Mouse (Mus musculus) lung, embryonic 14.5 days (tissue): ENCODE results near the gene Tmem120b. TPM values are rescaled to one million over a fixed set of nuclear protein-coding genes. Genes with fewer than 3 reads are reported as not detected.

Source experiments
- ATAC-seq: fragments of 200-750 bp; cut with Nextera tagmentation; 2 replicates; pipeline ENCODE4 v1.8.0; 2017; ENCODE audit warnings: mild to moderate bottlenecking, moderate TSS enrichment, moderate library complexity; ENCODE audit not compliant: insufficient read depth
- DNase-seq: peaks from one replicate; pipeline ENCODE4 v3.0.0-alpha.2; 2015
- H3K27ac ChIP-seq: fragments of 300-500 bp; sonication (generic); 2 replicates; pipeline ENCODE4 v1.5.1; 2014; ENCODE audit warnings: low read depth, mild to moderate bottlenecking, moderate library complexity
- H3K27me3 ChIP-seq: fragments of 300-500 bp; sonication (generic); 2 replicates; pipeline ENCODE4 v1.6.1; 2014; ENCODE audit warnings: low read length, control low read depth; ENCODE audit not compliant: insufficient read depth
- H3K36me3 ChIP-seq: fragments of 300-500 bp; sonication (generic); 2 replicates; pipeline ENCODE4 v1.6.1; 2014; ENCODE audit warnings: control low read depth; ENCODE audit not compliant: insufficient read depth
- H3K4me1 ChIP-seq: fragments of 300-500 bp; sonication (generic); 2 replicates; pipeline ENCODE4 v1.6.1; 2014; ENCODE audit warnings: antibody characterized with exemption, control low read depth; ENCODE audit not compliant: insufficient read depth
- H3K4me2 ChIP-seq: fragments of 300-500 bp; sonication (generic); 2 replicates; pipeline ENCODE4 v1.6.1; 2014; ENCODE audit warnings: mild to moderate bottlenecking
- H3K4me3 ChIP-seq: fragments of 300-500 bp; sonication (generic); 2 replicates; pipeline ENCODE4 v1.5.1; 2014; ENCODE audit warnings: low read depth, low read length
- H3K9ac ChIP-seq: fragments of 300-500 bp; sonication (generic); 2 replicates; pipeline ENCODE4 v1.6.1; 2014
- H3K9me3 ChIP-seq: fragments of 300-500 bp; sonication (generic); 2 replicates; pipeline ENCODE4 v1.6.1; 2016; ENCODE audit warnings: low read depth, low read length, control low read depth
- CTCF ChIP-seq: IDR thresholded peaks from 2 replicates; pipeline ENCODE4 v1.5.1; 2016; ENCODE audit warnings: antibody characterized with exemption, low read depth
- WGBS: fragments of 180-500 bp; shearing (Covaris S2); extraction: QIAGEN DNeasy Blood & Tissue Kit; methylation state at CpG from one replicate; pipeline ENCODE4 v1.1.7; 2014; 5-methylcytosine and 5-hydroxymethylcytosine counted together
- polyA plus RNA-seq: library from polyadenylated mRNA; unstranded; fragments of >200 nt; fragmentation: Nextera tagmentation; extraction: Ambion mirVana; gene quantifications from 2 replicates; pipeline ENCODE4 v1.2.1, GENCODE M21; 2014

Gene Tmem120b
- polyA plus RNA-seq, 1 experiment from 2014 or later: 10.0 TPM

GRCm38 (mm10) chr5:123109452-123110203, 41.4 kb downstream of the Tmem120b start:
- no peak overlapping the region for H3K27ac ChIP-seq

GRCm38 (mm10) chr5:123110296-123110721, 42.1 kb downstream of the Tmem120b start:
- no peak overlapping the region for H3K9ac ChIP-seq

More at GRCm38 (mm10) chr5:123109452-123110203, 41.4 kb downstream of the Tmem120b start:
- no peaks in the 10 kb centered on the region for H3K9me3 ChIP-seq
- no peak overlapping the region for H3K4me3 ChIP-seq
- no peak for TF ChIP-seq CTCF
- H3K4me1 ChIP-seq: 0 out of 2 replicates have a peak, but pooled peaks cover 3% of the 10 kb centered on the region
- no peak overlapping the region for H3K9ac ChIP-seq
- no peaks in the 10 kb centered on the region for H3K27me3 ChIP-seq
- H3K36me3 ChIP-seq: no peaks in the 10 kb centered on the region; the same call in 1 of the 2 replicates
- WGBS: 31% methylated on average over 13 of the region's 13 CpGs
- DNase-seq (peak; percentile 68), ATAC-seq (peak; percentile 78)
- peak overlapping the region; percentile 18 for H3K4me2 ChIP-seq

GRCm38 (mm10) chr5:123114109-123114508, 45.9 kb downstream of the Tmem120b start:
- Histone ChIP-seq H3K9ac (no peak overlapping the region), H3K27ac (no peak overlapping the region), H3K9me3 (no peaks in the 10 kb centered on the region), H3K4me3 (no peak overlapping the region), H3K4me1 (0 out of 2 replicates have a peak, but pooled peaks cover 3% of the 10 kb centered on the region), H3K36me3 (no peaks in the 10 kb centered on the region; the same call in 1 of the 2 replicates), H3K27me3 (no peaks in the 10 kb centered on the region), H3K4me2 (no peak overlapping the region)
- ATAC-seq (no peak), DNase-seq (peak; percentile 26)
- TF ChIP-seq CTCF: no peak
- 40% methylated on average over 11 of the region's 11 CpGs for WGBS

More at GRCm38 (mm10) chr5:123110296-123110721, 42.1 kb downstream of the Tmem120b start:
- Histone ChIP-seq H3K9me3 (no peaks in the 10 kb centered on the region), H3K27me3 (no peaks in the 10 kb centered on the region), H3K4me3 (no peak overlapping the region), H3K27ac (no peak overlapping the region), H3K4me2 (no peak overlapping the region), H3K36me3 (no peaks in the 10 kb centered on the region; the same call in 1 of the 2 replicates), H3K4me1 (0 out of 2 replicates have a peak, but pooled peaks cover 3% of the 10 kb centered on the region)
- 72% methylated on average over 13 of the region's 13 CpGs for WGBS
- DNase-seq (peak; percentile 59), ATAC-seq (no peak)
- no peak for TF ChIP-seq CTCF

DNA sequence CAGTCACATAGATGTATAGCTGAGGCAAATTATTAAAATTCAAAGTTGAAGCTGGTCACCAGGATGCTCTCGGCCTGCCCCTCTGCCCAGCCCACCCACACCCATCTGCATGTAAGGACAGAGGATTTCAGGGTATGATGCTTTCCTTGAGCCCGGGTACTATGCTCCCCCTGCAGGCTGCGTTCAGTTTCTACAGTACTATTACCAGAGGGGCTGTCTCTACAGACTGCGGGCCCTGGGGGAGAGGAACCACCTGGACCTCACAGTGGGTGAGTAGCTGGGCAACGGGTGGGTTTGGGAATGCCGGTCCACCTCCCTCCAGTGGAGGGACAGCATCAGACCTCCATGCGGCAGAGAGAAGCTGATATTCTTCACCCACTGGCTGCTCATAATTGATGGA, 46.7 kb downstream of the Tmem120b start:
- Histone ChIP-seq H3K4me3 (no peak overlapping the region), H3K4me1 (0 out of 2 replicates have a peak, but pooled peaks cover 3% of the 10 kb centered on the region), H3K27ac (no peak overlapping the region), H3K36me3 (no peaks in the 10 kb centered on the region; the same call in 1 of the 2 replicates), H3K4me2 (no peak overlapping the region), H3K27me3 (no peaks in the 10 kb centered on the region), H3K9ac (no peak overlapping the region), H3K9me3 (no peaks in the 10 kb centered on the region)
- ATAC-seq (peak; percentile 28; the same call in 1 of the 2 replicates), DNase-seq (peak; percentile 66)
- peak; percentile 68 for TF ChIP-seq CTCF
- whole genome bisulfite sequencing: 36% methylated on average over 7 of the region's 7 CpGs

DNA sequence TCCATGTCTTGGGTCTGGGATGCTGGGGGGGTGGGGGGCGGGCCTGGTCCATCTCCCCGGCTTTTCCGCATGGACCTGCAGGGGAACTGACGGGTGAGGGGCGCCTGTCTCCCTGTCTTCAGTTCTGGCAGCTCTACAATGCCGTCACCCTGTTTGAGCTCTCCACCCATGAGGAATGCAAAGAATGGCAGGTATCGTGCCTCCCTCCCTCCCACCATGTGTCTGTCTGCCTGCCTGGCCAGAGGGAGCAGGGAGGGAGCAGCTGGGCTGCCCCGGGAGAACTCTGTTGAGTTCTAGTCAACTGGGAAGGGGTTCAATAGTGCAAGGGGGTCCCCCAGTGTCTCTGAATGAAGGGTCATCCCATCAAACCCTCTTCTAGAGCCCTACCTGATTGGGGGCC, 47.9 kb downstream of the Tmem120b start:
- TF ChIP-seq CTCF: no peak
- H3K9ac ChIP-seq: no peak overlapping the region
- no peak overlapping the region for H3K27ac ChIP-seq
- DNase-seq (peak; percentile 45), ATAC-seq (peak; percentile 36; the same call in 1 of the 2 replicates)
- 55% methylated on average over 8 of the region's 8 CpGs for WGBS
- 0 out of 2 replicates have a peak overlapping the region, but pooled peaks have one; percentile 20 for H3K4me2 ChIP-seq
- H3K27me3 ChIP-seq: no peaks in the 10 kb centered on the region
- no peak overlapping the region for H3K4me3 ChIP-seq
- H3K36me3 ChIP-seq: no peaks in the 10 kb centered on the region; the same call in 1 of the 2 replicates
- no peaks in the 10 kb centered on the region for H3K4me1 ChIP-seq
- no peaks in the 10 kb centered on the region for H3K9me3 ChIP-seq

- Histone ChIP-seq H3K4me3 (no peak overlapping the region), H3K4me1 (no peaks in the 10 kb centered on the region), H3K4me2 (no peak overlapping the region), H3K36me3 (no peaks in the 10 kb centered on the region), H3K9me3 (no peaks in the 10 kb centered on the region), H3K9ac (no peak overlapping the region), H3K27me3 (no peaks in the 10 kb centered on the region), H3K27ac (no peak overlapping the region)
- 12% methylated on average over 10 of the region's 10 CpGs for WGBS
- peak; percentile 92 for TF ChIP-seq CTCF
- DNase-seq: peak; percentile 90
- ATAC-seq: no peak
Observed at GRCm38 (mm10) chr5:123117257-123117656, 49.0 kb downstream of the Tmem120b start.

- no peaks in the 10 kb centered on the region for H3K9me3 ChIP-seq
- no peak for TF ChIP-seq CTCF
- no peak for ATAC-seq
- no peak overlapping the region for H3K27ac ChIP-seq
- WGBS: 58% methylated on average over 8 of the region's 8 CpGs
- H3K27me3 ChIP-seq: no peaks in the 10 kb centered on the region
- no peak overlapping the region for H3K4me2 ChIP-seq
- no peaks in the 10 kb centered on the region for H3K4me1 ChIP-seq
- H3K9ac ChIP-seq: no peak overlapping the region
- DNase-seq: peak; percentile 26
- H3K4me3 ChIP-seq: no peak overlapping the region
- H3K36me3 ChIP-seq: no peaks in the 10 kb centered on the region
Observed at GRCm38 (mm10) chr5:123117773-123118172, 49.6 kb downstream of the Tmem120b start.
